Mouse (Mus musculus) retina, postnatal 7 days (tissue): ENCODE data around the gene Baiap2.

Experiments used
- DNase-seq: peaks from one replicate; pipeline ENCODE4 v3.0.0-alpha.2; 2012; ENCODE audit warnings: low read depth, low spot score

Gene Baiap2

DNA sequence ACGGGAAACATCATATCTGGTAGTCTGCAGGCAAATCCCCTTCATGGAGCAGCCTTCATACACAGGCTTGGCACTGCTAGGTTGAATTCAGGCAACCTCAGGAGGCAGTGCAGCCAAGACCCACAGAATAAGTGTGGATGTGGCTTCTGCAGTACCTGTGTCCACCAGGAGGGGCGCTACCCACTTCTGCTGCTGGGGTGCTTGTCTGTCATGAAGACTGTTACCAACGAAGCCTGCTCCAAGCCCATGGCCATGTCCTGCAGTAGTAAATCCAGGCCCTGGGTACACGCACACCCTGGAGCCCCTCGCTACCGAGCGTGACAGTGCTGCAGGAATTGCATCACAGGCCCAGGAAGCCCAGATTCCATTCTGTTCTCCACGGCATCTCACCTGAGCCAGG lies 22.7 kb upstream of the Baiap2 start:
- DNase-seq: peak; percentile 49

DNA sequence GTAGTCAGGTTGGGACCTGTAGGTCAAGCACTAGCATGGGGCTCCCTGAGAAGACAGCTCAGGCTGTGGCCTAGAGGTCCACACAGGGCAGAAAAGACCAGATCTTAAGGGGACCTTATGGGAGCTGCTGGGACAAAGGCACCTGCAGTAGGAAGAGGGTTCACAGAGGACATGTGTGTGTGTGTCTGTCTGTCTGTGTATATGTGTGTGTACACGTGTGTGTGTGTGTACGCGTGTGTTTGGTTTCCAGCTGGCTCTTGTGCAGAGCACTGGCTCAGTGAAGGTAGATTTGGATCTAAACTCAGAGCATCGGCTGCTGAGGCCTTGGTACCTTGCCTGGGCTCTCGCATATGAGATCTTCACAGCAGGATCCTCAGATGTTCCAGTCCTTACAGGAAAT lies 21.9 kb upstream of the Baiap2 start:
- no peak for DNase-seq

DNA sequence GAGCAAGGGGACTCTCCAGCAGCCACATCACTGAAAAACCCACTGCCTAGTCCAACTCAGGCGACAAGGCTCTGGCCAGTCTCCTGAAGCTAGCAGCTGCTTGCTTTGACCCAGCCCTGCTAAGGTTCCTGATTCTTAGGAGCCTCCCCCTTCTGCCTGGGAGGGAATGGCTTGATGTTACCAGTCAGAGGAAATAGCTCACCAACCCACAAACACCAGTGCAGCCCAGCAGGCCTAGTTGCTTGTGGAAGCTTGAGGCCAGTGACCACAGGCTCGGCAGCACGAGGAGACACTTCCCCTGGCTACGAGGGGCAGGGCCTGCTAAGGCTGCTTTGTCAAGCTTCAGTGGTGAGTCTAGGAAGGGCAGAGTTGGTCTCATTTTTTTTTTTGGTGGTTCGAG lies 17.4 kb upstream of the Baiap2 start:
- no peak for DNase-seq

DNA sequence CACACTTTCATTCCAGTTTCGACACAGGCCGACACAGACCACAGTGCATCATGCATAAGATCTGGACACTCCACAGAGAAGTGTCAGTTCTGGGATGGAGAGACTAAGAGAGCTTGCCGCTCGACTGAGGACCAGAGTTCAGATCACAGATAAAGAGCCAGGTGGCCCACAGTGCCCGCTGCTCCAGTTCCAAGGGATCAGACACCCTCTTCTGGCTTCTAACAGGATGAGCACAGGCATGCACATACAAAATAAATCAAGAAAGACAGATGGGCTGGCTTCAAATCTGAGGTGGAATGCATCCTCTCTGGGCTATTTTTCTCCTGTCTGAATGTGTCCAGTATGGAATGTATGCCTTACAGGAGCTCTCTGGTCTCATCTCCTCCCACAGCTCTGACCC lies 15.8 kb upstream of the Baiap2 start:
- no peak for DNase-seq

DNA sequence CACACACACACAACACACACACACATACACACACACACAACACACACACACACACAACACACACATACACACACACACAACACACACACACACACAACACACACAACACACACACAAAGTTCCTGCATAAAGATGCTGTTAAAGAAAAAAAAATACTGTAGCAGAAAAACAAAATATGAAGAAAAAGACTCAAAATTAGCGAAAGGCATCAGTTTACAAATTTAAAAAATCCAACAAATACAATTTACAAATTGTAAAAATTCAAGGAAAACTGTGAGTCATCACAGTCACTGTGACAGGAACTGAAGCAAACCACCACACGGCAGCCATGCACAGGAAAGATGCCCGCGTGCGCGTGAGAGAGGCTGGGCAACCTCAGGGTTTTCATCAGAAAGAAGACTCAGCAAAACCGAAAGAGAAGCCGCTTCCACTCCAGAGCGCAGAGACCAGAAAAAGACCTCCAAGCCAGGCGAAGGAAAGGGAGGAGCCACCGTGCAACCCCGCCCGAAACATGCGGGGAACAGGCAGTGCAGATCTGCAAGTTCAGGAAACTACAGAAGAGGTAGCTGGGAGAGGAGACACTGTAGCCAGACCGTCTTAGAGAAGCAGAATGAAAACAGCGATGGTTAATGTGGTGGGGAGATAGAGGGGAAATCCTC lies 14.4 kb upstream of the Baiap2 start:
- DNase-seq: no peak

DNA sequence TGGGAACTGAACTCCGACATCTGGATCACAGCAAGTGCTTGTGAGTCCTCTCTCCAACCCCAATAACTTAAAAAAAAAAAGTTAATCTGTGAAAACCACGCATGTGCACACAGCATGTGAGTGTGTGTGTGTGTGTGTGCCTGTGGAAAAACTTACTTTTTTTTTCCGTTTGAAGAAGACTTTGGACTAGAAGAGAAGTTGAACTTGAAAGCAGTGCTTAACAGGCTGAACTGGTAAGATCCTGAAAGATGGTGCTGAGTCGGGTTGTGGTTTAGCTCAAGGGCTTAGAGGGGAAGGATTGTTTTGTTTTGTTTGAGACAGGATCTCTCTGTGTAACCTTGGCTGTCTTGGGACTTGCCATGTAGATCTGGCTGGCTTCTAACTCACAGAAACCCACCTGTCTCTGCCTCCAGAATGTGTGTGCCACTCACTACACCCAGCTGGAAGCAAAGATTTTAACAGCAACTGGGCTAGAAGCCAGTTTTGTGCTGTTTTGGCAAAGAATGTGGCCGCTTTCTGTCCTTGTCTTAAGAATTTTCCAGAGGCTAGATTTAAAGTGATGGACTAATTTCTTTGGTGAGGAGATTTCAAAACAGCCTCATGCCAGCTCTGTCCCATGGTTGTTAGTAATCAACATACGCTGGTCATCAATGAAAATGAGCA lies 12.8 kb upstream of the Baiap2 start:
- no peak for DNase-seq

DNA sequence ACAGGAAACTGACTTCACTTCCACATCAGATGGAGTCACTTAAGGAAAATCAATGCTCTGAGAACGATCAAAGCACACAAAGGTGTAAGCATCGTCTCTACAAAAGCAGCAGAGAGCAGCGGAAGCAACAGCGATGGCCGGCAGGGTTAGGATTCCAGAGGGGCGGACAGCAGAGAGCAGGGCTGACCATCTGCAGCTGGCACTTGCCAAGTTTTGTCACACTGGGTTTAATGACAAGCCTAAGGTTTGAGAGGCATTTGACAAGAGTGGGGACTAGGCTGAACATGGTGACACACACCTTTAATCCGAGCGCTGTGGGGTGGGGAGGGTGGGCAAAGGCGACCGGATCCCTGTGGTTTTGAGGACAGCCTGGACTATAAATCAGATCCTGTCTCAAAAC lies 10.8 kb upstream of the Baiap2 start:
- no peak for DNase-seq

DNA sequence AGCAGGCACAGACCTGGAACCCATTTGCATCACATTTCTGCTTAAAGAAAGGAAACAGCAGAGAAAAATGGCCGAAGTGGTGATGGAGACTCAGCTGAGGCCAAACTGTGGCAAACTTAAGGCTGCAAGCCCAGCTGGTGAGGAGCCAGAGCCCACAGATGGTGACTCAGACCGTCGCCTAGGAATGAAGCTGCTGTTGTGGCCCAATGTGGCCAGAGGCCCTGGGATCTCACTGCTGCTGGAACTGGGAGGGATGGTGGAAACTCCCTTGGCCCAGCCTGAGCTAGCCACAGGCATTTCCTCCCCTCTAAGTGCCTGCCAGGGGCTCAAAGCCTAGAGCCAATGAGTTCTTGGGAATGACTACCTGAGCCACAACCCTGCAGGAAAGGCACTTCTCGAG lies 9.4 kb upstream of the Baiap2 start:
- DNase-seq: no peak

DNA sequence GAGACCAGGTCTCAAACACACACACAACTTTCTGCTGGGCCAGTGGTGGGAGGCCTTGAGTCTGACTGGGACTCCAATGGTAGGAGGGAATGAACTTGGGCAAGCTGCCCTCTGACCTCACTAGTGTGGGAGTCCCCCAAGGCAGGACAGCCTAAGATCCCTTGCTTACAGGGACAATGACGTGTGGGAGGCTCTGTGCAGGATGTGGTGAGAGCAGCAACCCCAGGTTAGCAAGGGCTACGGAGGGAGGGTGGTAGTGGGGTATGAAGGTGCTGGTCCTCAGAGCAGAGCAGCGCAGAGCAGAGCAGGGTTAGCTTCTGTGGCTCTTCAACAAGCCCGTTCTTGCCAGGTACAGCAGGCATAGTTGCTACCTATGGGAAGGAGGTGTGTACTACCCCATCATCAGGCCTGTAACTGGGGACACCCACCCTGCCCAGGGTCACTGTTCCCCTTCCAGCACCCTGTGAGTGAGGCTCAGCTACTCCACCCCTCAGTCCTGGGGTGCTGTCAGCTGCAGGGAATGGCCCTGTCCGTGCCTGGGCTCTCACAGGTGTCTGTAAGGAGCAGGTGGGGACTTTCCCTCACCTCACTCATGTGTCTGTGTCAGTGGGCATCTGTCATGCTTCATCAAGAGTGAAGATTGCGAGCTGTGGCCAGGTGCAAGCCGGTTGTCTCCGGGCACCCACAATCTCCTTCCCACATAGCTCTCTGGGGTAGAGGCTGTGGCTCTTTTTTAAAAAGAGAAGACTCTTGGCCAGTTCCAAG lies 8.6 kb upstream of the Baiap2 start:
- DNase-seq: no peak

DNA sequence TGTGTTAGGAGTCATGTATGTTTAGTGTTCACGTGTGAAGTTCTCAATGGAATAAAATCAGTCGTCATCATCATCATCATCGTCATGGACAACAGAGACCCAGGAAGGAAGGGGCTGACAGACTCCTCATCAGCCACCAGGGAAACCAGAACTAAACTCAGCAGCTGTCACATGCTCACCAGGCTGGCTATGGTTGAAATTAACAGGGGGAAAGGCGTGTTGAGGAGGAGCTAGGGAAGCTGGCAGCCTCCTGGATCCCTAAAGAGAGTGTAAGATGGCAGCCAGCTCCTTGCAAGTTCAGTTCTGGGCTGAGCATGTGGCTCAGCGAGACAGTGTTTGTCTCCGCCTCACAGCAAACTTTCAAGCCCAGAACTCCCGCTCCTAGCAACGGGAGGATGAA lies 7.8 kb upstream of the Baiap2 start:
- DNase-seq: no peak

DNA sequence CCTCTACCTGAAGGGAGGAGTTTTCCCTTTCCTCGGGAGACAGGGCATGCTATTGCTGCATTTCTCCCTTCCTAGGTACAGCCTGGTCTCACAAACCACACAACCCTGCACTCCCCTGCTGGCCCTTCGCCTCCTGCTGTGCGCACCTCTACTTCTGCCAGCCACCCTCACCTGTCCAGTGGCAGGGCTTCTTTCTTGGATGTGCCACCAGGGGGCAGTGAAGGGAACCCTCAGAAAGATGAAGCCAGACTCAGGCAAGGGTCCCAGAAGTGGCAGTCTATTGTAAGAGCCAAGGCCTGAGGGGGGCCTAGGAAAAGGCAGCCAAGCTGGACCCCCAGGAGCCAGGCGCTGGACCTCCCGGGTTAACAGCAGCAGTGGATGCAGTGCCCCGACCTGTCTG lies 7.1 kb upstream of the Baiap2 start:
- peak; percentile 52 for DNase-seq

DNA sequence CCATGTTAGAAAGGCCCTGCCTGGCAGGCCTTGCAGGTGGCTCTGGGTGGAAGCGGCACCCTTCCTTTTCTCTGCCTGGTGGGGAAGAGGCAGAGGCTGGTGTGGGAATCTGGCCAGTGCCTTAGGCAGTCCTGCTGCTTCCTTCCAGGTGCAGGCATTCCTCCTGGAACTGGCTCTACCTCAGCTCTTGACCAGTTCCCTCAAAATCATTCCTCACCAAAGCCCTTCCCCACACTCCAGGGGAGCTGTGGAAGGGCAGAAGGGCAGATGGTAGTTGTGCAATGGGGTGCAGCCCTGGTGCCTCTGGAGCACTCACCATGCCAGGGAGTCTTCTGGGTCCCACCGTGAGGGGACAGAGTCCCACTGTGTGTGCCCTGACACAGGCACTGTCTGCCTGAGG lies 6.1 kb upstream of the Baiap2 start:
- no peak for DNase-seq

DNA sequence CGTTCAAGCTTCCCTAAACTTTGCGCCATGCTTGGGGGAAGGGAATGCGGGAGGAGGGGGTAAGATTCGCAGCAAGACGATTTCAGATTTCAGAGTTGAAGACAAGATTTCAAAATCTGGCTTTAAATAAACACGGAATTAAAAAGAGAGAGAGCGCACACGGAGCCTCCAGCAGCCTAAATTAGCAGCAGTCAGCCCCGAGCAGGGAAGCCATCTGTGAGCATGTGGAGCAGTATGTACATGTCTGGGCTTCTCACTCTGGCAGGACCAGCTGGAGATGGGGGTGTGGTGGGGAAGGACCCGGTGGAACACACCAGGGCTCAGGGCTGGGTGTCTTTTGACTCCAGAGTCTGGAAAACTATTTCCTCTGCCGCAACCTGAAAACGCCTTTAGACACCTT lies 5.3 kb upstream of the Baiap2 start:
- DNase-seq: no peak

DNA sequence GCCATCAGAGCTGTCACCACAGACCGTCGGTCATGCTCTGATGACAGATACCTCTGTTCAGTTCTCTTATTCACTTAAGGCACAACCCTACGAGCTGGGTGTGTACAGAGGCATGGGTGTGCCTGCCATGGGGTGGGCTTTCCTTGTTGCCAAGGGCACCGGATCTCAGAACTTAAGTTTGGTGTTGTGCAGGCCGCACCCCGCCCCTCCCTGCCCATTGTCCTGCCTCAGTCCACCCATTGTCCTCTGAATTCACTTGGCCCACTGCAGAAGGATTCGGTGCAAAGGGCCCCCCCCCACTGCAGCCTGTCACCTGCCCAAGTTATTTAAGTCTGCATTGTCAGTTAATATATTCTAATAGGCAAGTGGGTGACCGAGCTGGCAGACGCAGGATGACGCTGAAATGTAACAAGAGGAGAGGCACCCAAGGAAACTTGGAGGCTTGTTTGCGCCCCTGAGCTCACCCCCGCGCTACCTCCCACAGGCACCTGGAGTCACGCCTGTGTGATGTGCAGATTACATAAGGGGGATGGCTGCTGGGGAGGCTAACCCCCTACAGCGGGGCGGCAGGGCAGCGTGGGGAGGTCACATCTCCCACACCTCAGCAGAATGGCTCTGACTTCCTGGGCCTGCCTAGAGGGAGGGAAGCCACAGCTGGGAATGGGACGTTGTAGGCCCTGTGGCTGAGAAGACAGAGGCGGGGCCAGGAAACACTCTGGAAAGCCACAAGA lies 4.6 kb upstream of the Baiap2 start:
- no peak for DNase-seq

DNA sequence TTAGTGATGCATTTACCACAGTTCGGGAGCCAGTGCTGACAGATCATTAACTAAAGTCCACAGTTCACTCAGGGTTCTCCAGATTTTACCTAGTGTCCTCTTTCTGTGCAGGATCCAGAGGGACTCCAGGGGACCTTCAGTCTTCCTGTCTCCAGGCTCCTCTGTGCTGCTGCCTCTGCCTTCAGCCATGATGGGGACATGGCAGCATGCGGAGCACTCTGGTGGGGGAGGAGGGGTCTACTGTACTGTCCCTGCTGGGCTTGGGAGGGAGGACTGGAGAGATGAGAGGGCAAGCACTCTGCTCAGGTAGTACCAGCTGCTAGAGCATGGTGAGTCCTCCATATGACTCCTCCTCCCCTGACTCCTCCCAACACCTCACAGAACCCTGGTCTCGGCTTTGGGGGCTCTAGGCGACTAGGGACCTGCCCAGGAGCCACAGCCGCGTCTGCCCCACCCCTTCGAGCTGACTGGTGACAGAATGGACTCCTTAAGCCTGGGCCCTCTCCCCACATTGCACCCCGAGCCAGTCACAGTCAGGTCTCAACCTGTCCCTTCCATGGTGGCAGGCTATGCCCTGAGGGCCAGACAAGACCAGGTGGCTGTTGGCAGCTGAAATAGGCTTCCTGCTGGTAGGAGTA lies 3.4 kb upstream of the Baiap2 start:
- no peak for DNase-seq

DNA sequence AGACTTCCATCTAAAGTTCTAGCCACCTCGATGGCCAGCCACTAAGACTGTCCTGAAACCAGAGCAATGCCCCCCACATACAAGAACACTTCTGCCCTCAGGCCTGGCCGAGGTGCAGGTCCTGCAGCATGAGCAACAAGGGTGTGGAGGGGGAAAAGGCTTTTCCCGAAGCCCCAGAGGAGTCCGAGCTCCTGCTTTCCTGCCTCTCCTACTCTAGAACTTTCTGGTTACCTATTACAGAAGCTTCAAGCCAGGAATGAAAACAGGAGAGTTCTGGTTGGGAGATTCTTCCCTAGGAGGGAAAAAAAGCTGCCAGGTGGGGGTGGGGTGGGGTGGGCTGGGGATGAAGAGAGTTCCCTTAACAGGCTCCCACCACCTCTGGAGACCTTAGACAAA lies 2.9 kb upstream of the Baiap2 start:
- no peak for DNase-seq

DNA sequence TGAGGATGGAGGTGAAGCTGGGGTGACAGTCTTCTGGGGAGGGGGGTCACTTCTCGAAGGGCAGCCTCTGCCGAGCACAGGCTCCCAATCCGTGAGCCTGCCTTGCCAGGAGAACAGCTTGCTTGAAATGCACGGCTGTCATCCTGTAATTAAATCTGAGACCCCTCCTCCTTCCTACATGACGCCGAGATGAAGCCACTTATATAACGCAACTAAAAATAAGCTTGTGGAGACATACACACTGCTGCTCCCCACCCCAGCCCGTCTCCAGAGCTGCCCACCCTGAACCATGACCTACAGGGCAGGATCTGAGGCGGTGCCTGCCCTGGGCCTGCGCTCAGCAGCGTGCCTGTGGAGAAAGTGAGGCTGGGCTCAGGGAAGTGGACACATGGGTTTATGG lies 2.4 kb upstream of the Baiap2 start:
- no peak for DNase-seq

DNA sequence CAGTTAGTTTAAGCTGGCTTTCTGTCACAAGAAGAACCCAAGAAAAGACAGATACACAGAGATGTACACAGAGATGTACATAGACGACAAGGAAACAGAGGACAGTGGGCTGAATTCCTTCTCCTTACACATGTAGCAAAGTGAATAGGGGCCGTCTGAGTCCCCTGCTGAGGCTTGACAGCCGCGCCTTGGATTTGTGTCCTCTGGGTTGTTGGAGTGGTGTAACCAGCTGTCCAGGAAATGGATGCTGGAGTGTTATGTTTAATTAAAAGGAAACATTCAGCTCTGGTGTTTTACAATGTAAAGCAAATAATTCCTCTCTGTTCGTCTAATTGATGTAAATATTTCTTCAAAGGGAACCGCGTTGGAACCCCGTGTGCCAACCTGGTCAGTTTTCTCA lies 769 bp upstream of the Baiap2 start:
- DNase-seq: no peak

DNA sequence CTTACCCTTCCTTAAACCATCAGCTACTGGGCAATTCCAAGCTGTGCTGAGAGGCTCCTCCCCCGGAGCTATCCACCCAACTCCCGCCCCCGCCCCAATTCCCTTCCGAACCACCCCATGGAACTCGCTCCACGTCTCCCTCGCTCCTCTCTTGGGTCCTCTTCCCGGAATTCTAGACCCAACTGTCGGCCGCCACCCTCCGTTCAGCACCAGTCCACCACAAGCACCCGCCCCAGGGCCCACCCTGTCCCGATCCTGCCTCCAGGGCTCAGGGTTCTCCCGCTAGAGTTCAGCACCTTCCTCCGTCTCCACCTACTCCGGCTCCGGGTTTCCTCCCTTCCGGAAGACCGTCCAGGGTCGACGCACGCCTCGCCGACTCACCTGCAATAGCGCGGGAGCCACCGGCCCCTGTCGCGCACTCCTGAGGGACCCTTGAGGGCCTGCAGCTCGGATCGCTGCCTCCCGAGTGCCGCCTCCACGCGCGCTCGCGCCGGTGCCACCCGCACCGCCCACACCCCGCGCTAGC lies 299 bp upstream of the Baiap2 start:
- no peak for DNase-seq

DNA sequence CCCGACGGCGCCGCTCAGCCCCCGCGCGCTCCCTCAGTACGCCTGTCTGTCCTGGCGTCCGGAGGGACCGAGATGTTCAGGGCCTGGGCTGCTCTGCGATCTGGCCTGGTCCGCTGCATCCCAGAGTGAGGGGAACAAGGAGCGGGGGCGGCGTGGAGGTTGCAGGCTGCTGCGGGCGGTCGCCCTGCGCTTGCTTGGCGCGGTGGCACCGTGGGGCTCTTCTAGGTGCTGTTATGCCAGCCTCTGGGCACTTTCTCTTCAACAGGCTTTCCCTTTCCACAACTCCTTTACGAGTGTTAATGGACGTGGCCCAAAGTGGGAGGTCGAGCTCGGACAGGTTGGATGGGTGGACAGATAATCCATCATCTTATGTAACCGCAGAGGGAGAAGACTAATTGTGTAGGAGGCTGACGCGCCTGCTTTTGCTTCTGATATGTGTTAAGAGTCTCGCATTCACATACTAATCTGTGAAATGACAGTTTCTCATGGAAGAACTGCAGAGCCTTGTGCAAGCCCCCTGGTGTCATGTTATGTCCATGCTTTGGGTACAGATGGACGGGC lies 945 bp downstream of the Baiap2 start:
- no peak for DNase-seq

DNA sequence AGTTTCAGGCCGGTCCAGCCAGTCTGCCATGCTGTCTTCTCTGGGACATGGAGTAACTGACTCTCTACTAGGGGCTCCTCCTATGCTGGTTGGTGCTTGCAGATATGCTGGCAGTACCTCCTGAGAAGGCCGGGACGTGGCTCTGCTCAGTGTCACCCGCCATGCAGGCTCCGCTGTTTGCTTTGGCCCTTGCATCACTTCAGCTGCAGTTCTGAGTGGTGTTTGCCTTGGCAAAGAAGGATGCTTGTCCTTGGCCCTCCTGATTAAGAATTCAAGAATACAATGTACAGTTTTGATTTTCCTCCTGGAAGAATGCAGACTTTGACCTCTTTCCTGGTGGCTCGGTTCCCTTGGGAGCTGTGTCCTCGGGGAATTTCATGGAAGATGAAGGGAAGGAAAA lies 2.8 kb downstream of the Baiap2 start:
- DNase-seq: no peak
